ENCODE assay signal across 35 mouse cellular contexts in the genomic region with DNA sequence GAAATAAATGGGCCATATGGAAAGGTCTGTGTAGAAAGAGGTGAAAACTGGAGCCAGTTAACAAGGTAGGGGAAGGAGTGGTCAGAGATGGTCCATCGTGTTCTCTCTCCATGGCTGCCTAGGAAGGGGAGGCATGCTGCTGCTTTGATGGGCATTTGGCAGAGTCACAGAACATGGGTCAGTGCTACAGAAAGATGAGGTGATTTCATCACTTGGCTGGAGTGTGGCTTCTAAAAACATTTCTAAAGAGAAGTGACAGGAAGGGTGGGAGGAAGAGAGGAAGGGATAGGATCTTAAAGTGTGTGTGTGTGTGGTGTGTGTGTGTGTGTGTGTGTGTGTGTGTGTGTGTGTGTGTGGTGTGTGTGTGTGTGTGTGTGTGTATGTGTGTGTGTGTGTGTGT. TPM values are rescaled to one million over a fixed set of nuclear protein-coding genes. Genes with fewer than 3 reads are reported as not detected.
A peak's percentile ranks its signal among the peaks of the same experiment; 100 is the strongest.
DNase-seq lines count a peak whose midpoint lies in the region; ATAC-seq lines count a peak whose summit lies in the region.
"Had no signal": no experiment of that assay in that cellular context is flagged by ENCODE, and none has a peak within 500 bp of the region (broad histone marks: within the 10 kb centered on the region; RNA-seq: fewer than 3 reads in every experiment).

No protein-coding gene starts in this region.

- WGBS in liver, embryonic 15.5 days (ENCODE audit: insufficient replicate concordance): 55% methylated on average over 1 of the region's 1 CpGs
- 62% methylated on average over 1 of the region's 1 CpGs for WGBS in liver, embryonic 16.5 days (ENCODE audit: insufficient replicate concordance)

- no peaks in the 10 kb centered on the region for H3K9me3 ChIP-seq in liver, embryonic 15.5 days (replicated peaks)
- H3K9me3 ChIP-seq in liver, embryonic 16.5 days (replicated peaks; ENCODE audit: control insufficient read depth, low read length): no peaks in the 10 kb centered on the region
- H3K9me3 ChIP-seq: embryonic facial prominence, embryonic 13.5 days; forebrain, embryonic 15.5 days; G1E; hindbrain, embryonic 10.5 days; intestine, embryonic 15.5 days; limb, embryonic 15.5 days; midbrain, embryonic 10.5 days had no signal

- no peaks in the 10 kb centered on the region for H3K27me3 ChIP-seq in liver, embryonic 15.5 days
- no peaks in the 10 kb centered on the region for H3K27me3 ChIP-seq in liver, embryonic 16.5 days (ENCODE audit: control insufficient read depth, insufficient read depth, low read depth, low read length)
- H3K27me3 ChIP-seq: CH12.LX; embryonic facial prominence, embryonic 13.5 days; forebrain, embryonic 15.5 days; intestine, embryonic 15.5 days; limb, embryonic 15.5 days had no signal

- H3K27ac ChIP-seq in liver, embryonic 15.5 days (replicated peaks): peak overlapping the region; percentile 57
- H3K27ac ChIP-seq in liver, embryonic 16.5 days (ENCODE audit: low read length): 0 out of 2 replicates have a peak overlapping the region, but pooled peaks have one; percentile 20
- H3K27ac ChIP-seq: embryonic facial prominence, embryonic 13.5 days; forebrain, embryonic 15.5 days; hindbrain, embryonic 10.5 days; intestine, embryonic 15.5 days; limb, embryonic 15.5 days; midbrain, embryonic 10.5 days had no signal

- no peaks in the 10 kb centered on the region for H3K4me1 ChIP-seq in liver, embryonic 15.5 days (replicated peaks)
- peaks cover 2% of the 10 kb centered on the region for H3K4me1 ChIP-seq in liver, embryonic 16.5 days (ENCODE audit: control insufficient read depth, low read depth, low read length)
- H3K4me1 ChIP-seq: embryonic facial prominence, embryonic 13.5 days; forebrain, embryonic 15.5 days; hindbrain, embryonic 10.5 days; intestine, embryonic 15.5 days; limb, embryonic 15.5 days; midbrain, embryonic 10.5 days had no signal

- DNase-seq in adrenal gland, adult 2 months: peak; percentile 16
- DNase-seq in adrenal gland, adult 8-10 months: no peak
- no peak for DNase-seq in liver
- peak; percentile 28 for DNase-seq in Muller cell, postnatal 12 days (ENCODE audit: inconsistent ontology term)
- no peak for DNase-seq in left cerebral cortex, adult 18-20 months (ENCODE audit: low spot score in 2 of 2)
- DNase-seq: B cell, adult 2 months; cerebellum, adult 9-10 months; gastrocnemius, postnatal 10 days; kidney, adult 8-10 months; kidney, postnatal 10 days; left cerebral cortex, postnatal 4 days; lung, postnatal 4 days; right cerebral cortex, adult 18-20 months; thymus, adult 18-20 months; thymus, postnatal 36 days had no signal

- no peak overlapping the region for H3K4me3 ChIP-seq in liver, embryonic 15.5 days (replicated peaks)
- H3K4me3 ChIP-seq in liver, embryonic 16.5 days (ENCODE audit: low read depth, low read length): no peak overlapping the region
- H3K4me3 ChIP-seq: embryonic facial prominence, embryonic 13.5 days; erythroblast, embryonic 14.5 days; forebrain, embryonic 15.5 days; hindbrain, embryonic 10.5 days; intestine, embryonic 15.5 days; limb, embryonic 15.5 days; midbrain, embryonic 10.5 days; myocyte had no signal

- H3K9ac ChIP-seq in liver, embryonic 15.5 days: no peak overlapping the region
- no peak overlapping the region for H3K9ac ChIP-seq in liver, embryonic 16.5 days (ENCODE audit: low read depth, low read length)
- H3K9ac ChIP-seq: embryonic facial prominence, embryonic 13.5 days; forebrain, embryonic 15.5 days; intestine, embryonic 15.5 days; limb, embryonic 15.5 days had no signal

- no peaks in the 10 kb centered on the region for H3K36me3 ChIP-seq in liver, embryonic 15.5 days (replicated peaks)
- no peaks in the 10 kb centered on the region for H3K36me3 ChIP-seq in liver, embryonic 16.5 days (ENCODE audit: control insufficient read depth, insufficient read depth)
- H3K36me3 ChIP-seq: embryonic facial prominence, embryonic 13.5 days; forebrain, embryonic 15.5 days; G1E; hindbrain, embryonic 10.5 days; intestine, embryonic 15.5 days; limb, embryonic 15.5 days; midbrain, embryonic 10.5 days had no signal

- ATAC-seq in liver, embryonic 15.5 days (ENCODE audit: insufficient read depth): no peak
- no peak for ATAC-seq in liver, embryonic 16.5 days (ENCODE audit: low read depth)
- ATAC-seq in frontal cortex, adult (ENCODE audit: low TSS enrichment): no peak
- ATAC-seq: forebrain, embryonic 15.5 days; hindbrain, embryonic 16.5 days; intestine, embryonic 15.5 days; midbrain, embryonic 16.5 days had no signal

- no peak overlapping the region for H3K4me2 ChIP-seq in liver, embryonic 15.5 days
- H3K4me2 ChIP-seq in liver, embryonic 16.5 days (ENCODE audit: low read depth, low read length): no peak overlapping the region
- H3K4me2 ChIP-seq: embryonic facial prominence, embryonic 13.5 days; forebrain, embryonic 15.5 days; heart, embryonic 11.5 days; intestine, embryonic 15.5 days; limb, embryonic 15.5 days had no signal

RNA-seq across cellular contexts. Expression of a gene that starts 1.1 kb away (rescaled TPM):
- 1 to 10 TPM in 1 of 2 experiments, not detected in 1; 3.1 TPM for total RNA-seq in adrenal gland, adult 2 months (2021)
- 0.06 TPM in 1 of 2 replicates, not detected in the other for polyA plus RNA-seq in adrenal gland, adult 2 months (2012; rRNA removed)
- under 1 TPM in 2 of 4 experiments, not detected in 2; 0.23 to 0.70 TPM for total RNA-seq in adrenal gland, adult 8-10 months (2022)
- polyA plus RNA-seq in liver, embryonic 15.5 days (2015; fragmentation: Nextera tagmentation; extraction: Ambion mirVana): 30.4 and 56.2 TPM in 2 replicates
- 97.0 and 121 TPM in 2 replicates for polyA plus RNA-seq in liver, embryonic 16.5 days (2015; fragmentation: Nextera tagmentation; extraction: Ambion mirVana)
- under 1 TPM in 1 of 2 experiments, not detected in 1; 0.37 TPM for total RNA-seq in left cerebral cortex, adult 18-20 months (2021)
- total RNA-seq: CH12.LX had no signal
- polyA plus RNA-seq: erythroblast, embryonic 14.5 days; forebrain, embryonic 15.5 days; G1E; heart, embryonic 11.5 days; hindbrain, embryonic 10.5 days; hindbrain, embryonic 16.5 days; midbrain, embryonic 10.5 days; midbrain, embryonic 16.5 days; myocyte; neural tube, embryonic 14.5 days had no signal

RNA-seq across cellular contexts. Expression of a gene that starts 44.1 kb away (rescaled TPM):
- total RNA-seq in adrenal gland, adult 2 months (2021): not detected
- polyA plus RNA-seq in adrenal gland, adult 2 months (2012; rRNA removed): not detected in 2 replicates
- total RNA-seq in adrenal gland, adult 8-10 months (2022): not detected
- 2.1 and 3.3 TPM in 2 replicates for polyA plus RNA-seq in liver, embryonic 15.5 days (2015; fragmentation: Nextera tagmentation; extraction: Ambion mirVana)
- polyA plus RNA-seq in liver, embryonic 16.5 days (2015; fragmentation: Nextera tagmentation; extraction: Ambion mirVana): 4.4 and 4.8 TPM in 2 replicates
- total RNA-seq in left cerebral cortex, adult 18-20 months (2021): not detected
- total RNA-seq: CH12.LX; gastrocnemius, postnatal 10 days; layer of hippocampus, postnatal 10 days; left cerebral cortex, adult 8-10 months; left cerebral cortex, postnatal 4 days had no signal
- polyA plus RNA-seq: erythroblast, embryonic 14.5 days; forebrain, embryonic 15.5 days; G1E; heart, embryonic 11.5 days; heart, postnatal 0 days; hindbrain, embryonic 10.5 days; hindbrain, embryonic 16.5 days; midbrain, embryonic 10.5 days; midbrain, embryonic 16.5 days; myocyte; neural tube, embryonic 14.5 days had no signal

RNA-seq across cellular contexts. Expression of a gene that starts 50.1 kb away (rescaled TPM):
- 10 to 100 TPM; 25.1 to 35.1 TPM for total RNA-seq in adrenal gland, adult 2 months (2021)
- polyA plus RNA-seq in adrenal gland, adult 2 months (2012; rRNA removed): 2.1 and 3.8 TPM in 2 replicates
- total RNA-seq in adrenal gland, adult 8-10 months (2022): 10 to 100 TPM; 25.5 to 34.4 (median 31.9) TPM
- 25.7 and 25.9 TPM in 2 replicates for polyA plus RNA-seq in liver, embryonic 15.5 days (2015; fragmentation: Nextera tagmentation; extraction: Ambion mirVana)
- polyA plus RNA-seq in liver, embryonic 16.5 days (2015; fragmentation: Nextera tagmentation; extraction: Ambion mirVana): 24.6 and 25.0 TPM in 2 replicates
- 10 to 100 TPM; 16.4 to 16.7 TPM for total RNA-seq in left cerebral cortex, adult 18-20 months (2021)

Comparison
In these comparisons a context has a peak if more than half of its experiments do, and no peak if none do; other contexts are left out.
1. DNase-seq: peak in adrenal gland, adult 2 months (single experiment) and Muller cell, postnatal 12 days (single experiment); none in adrenal gland, adult 8-10 months (single experiment), liver (single experiment) and left cerebral cortex, adult 18-20 months (0 of 2).